Mouse (Mus musculus): ENCODE results near the gene Hspa2.

GRCm38 (mm10) chr12:76404836-76405182, 833 bp downstream of the Hspa2 start:
- TF ChIP-seq UBTF (IDR thresholded peaks at IDR 0.05; ENCODE audit: low read depth, low read length) (no peak), CTCF (conservative IDR thresholded peaks at IDR 0.05 in 1 of 2, IDR thresholded peaks at IDR 0.05 in 1 of 2; ENCODE audit: low read depth in 2 of 2, low read length in 2 of 2) (no peak), EP300 (IDR thresholded peaks at IDR 0.05; ENCODE audit: low read length) (no peak), POLR2A (IDR thresholded peaks at IDR 0.05; ENCODE audit: low read depth, low read length) (no peak), ZKSCAN1 (IDR thresholded peaks at IDR 0.05; ENCODE audit: borderline replicate concordance, low read depth, low read length) (no peak), RAD21 (IDR thresholded peaks at IDR 0.05; ENCODE audit: low read depth, low read length) (no peak), GABPA (IDR thresholded peaks at IDR 0.05; ENCODE audit: insufficient replicate concordance, low read depth, low read length) (no peak), USF1 (IDR thresholded peaks at IDR 0.05; ENCODE audit: low read depth, low read length) (no peak), SMC3 (IDR thresholded peaks at IDR 0.05; ENCODE audit: low read depth, low read length) (no peak), TCF12 (IDR thresholded peaks at IDR 0.05; ENCODE audit: low read depth, low read length) (no peak), HCFC1 (IDR thresholded peaks at IDR 0.05; ENCODE audit: low read depth, low read length) (no peak), MAX (IDR thresholded peaks at IDR 0.05; ENCODE audit: low read length) (no peak)

Data from CH12.LX (cell line).